Mouse (Mus musculus): ENCODE measurements around the gene Bhlha9. TPM values are rescaled to one million over a fixed set of nuclear protein-coding genes. Genes with fewer than 3 reads are reported as not detected.
"Not testable (repeated sequence)": the region's sequence is repeated elsewhere in the genome, so short reads cannot be mapped to it uniquely, and the experiment has no call there.

Bhlha9 gene
- total RNA-seq, 4 experiments from 2014 or later = 2.0 to 3.9 (median 2.2) TPM

- no peak for DNase-seq (ENCODE audit: low spot score in 2 of 2)
These were observed 10.3 kb upstream of the Bhlha9 start for GRCm38 (mm10) chr11:76661790-76662468.

GRCm38 (mm10) chr11:76666002-76666649, 6.1 kb upstream of the Bhlha9 start:
- DNase-seq (ENCODE audit: low spot score in 2 of 2) = no peak

- DNase-seq (ENCODE audit: low spot score in 2 of 2) = no peak
These were observed 4.5 kb upstream of the Bhlha9 start for GRCm38 (mm10) chr11:76667807-76668206.

GRCm38 (mm10) chr11:76672561-76673384, 503 bp downstream of the Bhlha9 start:
- peak; percentile 40 to 57 for DNase-seq (ENCODE audit: low spot score in 2 of 2)

GRCm38 (mm10) chr11:76674199-76674598, 1.9 kb downstream of the Bhlha9 start:
- DNase-seq (ENCODE audit: low spot score in 2 of 2) = no peak

- no peak for DNase-seq (ENCODE audit: low spot score in 2 of 2)
These were observed 2.4 kb downstream of the Bhlha9 start for GRCm38 (mm10) chr11:76674704-76675103.

GRCm38 (mm10) chr11:76679508-76679907, 7.2 kb downstream of the Bhlha9 start, which contains the start of gene Trarg1:
Gene Trarg1 (plus strand): TSS chr11:76679808.
- not testable (repeated sequence) for DNase-seq (ENCODE audit: low spot score in 2 of 2)

- no peak for DNase-seq (ENCODE audit: low spot score in 2 of 2)
These were observed 13.3 kb downstream of the Bhlha9 start for GRCm38 (mm10) chr11:76685604-76686003.

- no peak for DNase-seq (ENCODE audit: low spot score in 2 of 2)
These were observed 19.8 kb downstream of the Bhlha9 start for GRCm38 (mm10) chr11:76692096-76692495.

GRCm38 (mm10) chr11:76695810-76696209, 23.5 kb downstream of the Bhlha9 start:
- peak in 1 of 2 experiments; percentile 28 for DNase-seq (ENCODE audit: low spot score in 2 of 2)

- DNase-seq (ENCODE audit: low spot score in 2 of 2) = no peak
These were observed 27.4 kb downstream of the Bhlha9 start for GRCm38 (mm10) chr11:76699626-76700025.

- no peak for DNase-seq (ENCODE audit: low spot score in 2 of 2)
These were observed 35.4 kb downstream of the Bhlha9 start for GRCm38 (mm10) chr11:76707656-76708055.

- DNase-seq (ENCODE audit: low spot score in 2 of 2) = no peak
These were observed 35.8 kb downstream of the Bhlha9 start for GRCm38 (mm10) chr11:76708066-76708465.

- DNase-seq (ENCODE audit: low spot score in 2 of 2) = no peak
These were observed 36.6 kb downstream of the Bhlha9 start for GRCm38 (mm10) chr11:76708881-76709280.

GRCm38 (mm10) chr11:76709625-76710452, 37.6 kb downstream of the Bhlha9 start:
- no peak for DNase-seq (ENCODE audit: low spot score in 2 of 2)

- DNase-seq (ENCODE audit: low spot score in 2 of 2) = no peak
These were observed 44.7 kb downstream of the Bhlha9 start for GRCm38 (mm10) chr11:76717000-76717399.

Other genes with a start within 250 kb of the Bhlha9 start
- 100 to 1,000 TPM; 382 to 408 (median 393) TPM for gene Abr, start 50.2 kb upstream of the Bhlha9 start, total RNA-seq (2022)
- gene Trarg1, start 7.3 kb downstream of the Bhlha9 start, total RNA-seq (2022) = under 1 TPM; 0.48 to 0.80 (median 0.56) TPM
- gene Gosr1, start 91.1 kb downstream of the Bhlha9 start, total RNA-seq (2022) = 10 to 100 TPM; 40.7 to 61.7 (median 52.5) TPM
- gene Cpd, start 174.5 kb downstream of the Bhlha9 start, total RNA-seq (2022) = 10 to 100 TPM; 53.6 to 58.6 (median 54.1) TPM
- gene Tmigd1, start 229.7 kb downstream of the Bhlha9 start, total RNA-seq (2022) = not detected